Mouse (Mus musculus) monocyte, adult 5-6 weeks (primary cell): Measurements from ENCODE around the gene Msmb. TPM values are rescaled to one million over a fixed set of nuclear protein-coding genes. Genes with fewer than 3 reads are reported as not detected.
"Not testable (repeated sequence)": the region's sequence is repeated elsewhere in the genome, so short reads cannot be mapped to it uniquely, and the experiment has no call there.

Experiments
- ATAC-seq: fragments of 153-309, 156-312 bp; replicated peaks from 2 replicates; pipeline ENCODE4 v1.8.0; 2017; ENCODE audit warnings: mild to moderate bottlenecking; ENCODE audit not compliant: low TSS enrichment, insufficient number of reproducible peaks, severe bottlenecking, poor library complexity, low FRiP score
- total RNA-seq: library from RNA; stranded (forward); fragments of 200-1000, 200-491, 200-594 nt; gene quantifications from 3 replicates; pipeline ENCODE4 v1.2.3, GENCODE M21; 2017

Gene Msmb
- total RNA-seq, 1 experiment from 2014 or later, result not detected

DNA sequence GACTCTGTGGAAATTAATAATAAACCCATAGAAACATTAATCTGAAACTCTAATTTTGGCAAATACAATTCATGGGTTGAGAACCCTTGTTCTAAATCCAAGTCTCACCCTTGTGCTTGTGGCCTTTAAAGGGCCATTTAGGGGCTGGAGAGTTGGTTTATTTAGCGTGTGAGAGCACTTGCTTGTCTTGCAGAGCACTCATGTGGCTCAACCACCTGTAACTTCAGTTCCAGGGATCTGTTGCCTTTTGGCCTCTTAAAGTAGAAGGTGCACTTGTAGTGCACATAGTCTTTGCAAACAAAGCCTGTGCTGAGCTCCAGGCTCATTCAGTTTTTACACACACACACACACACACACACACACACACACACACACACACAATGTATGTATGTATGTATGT, 25.0 kb downstream of the Msmb start:
- no peak for ATAC-seq

DNA sequence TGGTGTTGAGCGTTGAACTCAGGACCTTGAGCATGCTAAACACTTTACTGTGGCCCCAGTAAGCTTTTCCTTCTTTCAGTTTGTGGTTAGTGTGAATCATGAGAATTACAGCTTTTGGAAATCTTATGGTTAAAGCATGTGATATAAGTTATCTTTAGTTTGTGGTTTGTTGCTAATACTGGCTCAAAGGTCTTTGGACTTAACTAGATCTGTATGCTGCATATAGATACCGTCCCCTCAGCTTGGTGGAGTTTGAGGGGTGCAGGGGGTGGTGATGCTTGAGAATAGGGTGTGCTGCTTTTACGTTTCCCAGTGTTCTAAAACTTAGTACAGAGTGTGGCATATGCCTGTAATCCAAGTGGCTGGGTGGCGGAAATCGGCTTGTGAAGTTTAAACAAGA, 25.5 kb downstream of the Msmb start:
- ATAC-seq, result no peak

DNA sequence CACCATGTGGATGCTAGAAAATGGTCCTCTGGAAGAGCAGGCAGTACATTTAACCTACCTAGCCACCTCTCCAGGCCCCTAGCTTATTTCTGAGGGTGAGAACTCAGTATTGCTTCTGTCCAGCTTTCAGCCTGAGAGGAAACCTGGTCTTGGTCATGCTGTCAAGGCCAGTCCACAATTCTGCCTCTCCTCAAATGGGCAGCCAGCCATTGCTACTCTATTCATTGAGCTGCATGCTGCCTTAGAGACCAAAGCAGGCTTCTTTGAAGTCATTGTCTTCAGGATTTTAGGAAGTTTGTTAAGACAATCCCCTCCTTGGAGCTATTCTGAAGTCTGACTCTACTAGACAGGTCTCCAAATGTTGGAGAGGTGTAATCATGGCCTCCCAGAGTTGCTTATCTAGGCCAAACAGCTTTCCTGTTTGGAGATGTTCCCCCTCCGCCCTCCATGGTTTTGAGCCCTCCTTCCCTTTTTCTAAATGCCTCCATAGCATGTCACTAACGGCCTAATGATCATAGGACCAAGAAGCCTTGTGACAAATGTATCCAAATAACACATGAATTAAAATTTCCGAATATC, 26.9 kb downstream of the Msmb start:
- ATAC-seq, result no peak

DNA sequence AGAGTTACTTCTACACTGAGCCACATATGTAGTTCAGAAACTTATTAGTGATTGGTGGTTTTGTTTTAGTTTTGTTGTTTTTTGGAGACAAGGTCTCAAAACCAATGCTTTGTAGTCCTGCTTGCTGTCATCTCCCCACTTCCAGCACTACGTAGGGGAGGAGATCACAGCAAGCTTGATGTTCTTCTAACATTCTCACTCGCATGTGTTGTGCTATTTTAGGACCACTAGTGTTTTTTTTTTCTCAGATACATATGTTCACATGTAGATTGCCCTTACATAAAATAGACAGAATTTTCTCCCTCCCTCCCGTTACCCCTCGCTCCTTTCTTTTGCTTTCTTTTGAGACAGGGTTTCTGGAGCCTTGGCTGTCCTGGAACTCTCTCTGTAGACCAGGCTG, 28.3 kb downstream of the Msmb start:
- ATAC-seq, result no peak

DNA sequence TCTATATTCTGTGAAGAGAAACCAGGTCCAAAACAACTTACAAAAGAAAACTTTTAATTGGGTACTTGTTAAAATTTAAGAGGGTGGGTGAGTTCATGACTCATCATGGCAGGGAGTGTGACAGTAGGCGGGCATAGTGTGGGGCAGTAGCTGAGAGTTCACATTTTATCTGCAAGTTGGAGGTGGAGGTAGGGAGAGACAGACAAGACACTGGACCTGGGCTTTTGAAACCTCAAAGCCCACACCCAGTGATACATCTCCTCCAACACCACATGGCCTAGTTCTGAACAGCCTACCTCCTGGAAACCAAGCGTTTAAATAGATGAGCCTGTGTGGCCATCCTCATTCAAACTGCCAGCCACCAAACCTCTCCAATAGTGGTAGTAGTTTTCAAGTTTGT, 33.5 kb downstream of the Msmb start:
- ATAC-seq, result no peak

DNA sequence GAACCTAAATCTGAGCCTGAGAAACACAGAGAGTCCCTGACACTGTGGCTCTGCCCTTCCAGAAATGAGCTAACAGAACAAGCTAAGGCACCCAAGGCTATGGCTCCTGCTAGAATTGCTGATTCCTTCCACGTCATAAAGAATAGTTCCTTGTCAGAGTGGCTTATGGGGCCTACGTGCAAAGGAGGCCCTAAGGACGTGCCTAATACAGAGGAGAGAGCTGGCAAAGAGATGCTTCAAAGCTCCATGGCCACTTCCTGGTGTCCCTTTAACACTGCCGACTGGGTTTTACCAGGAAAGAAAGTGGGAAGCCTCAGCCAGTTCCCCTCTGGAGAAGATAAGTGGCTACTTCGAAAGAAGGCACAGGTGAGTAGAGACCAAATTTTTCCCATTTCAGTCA, 34.8 kb downstream of the Msmb start:
- not testable (repeated sequence) for ATAC-seq

DNA sequence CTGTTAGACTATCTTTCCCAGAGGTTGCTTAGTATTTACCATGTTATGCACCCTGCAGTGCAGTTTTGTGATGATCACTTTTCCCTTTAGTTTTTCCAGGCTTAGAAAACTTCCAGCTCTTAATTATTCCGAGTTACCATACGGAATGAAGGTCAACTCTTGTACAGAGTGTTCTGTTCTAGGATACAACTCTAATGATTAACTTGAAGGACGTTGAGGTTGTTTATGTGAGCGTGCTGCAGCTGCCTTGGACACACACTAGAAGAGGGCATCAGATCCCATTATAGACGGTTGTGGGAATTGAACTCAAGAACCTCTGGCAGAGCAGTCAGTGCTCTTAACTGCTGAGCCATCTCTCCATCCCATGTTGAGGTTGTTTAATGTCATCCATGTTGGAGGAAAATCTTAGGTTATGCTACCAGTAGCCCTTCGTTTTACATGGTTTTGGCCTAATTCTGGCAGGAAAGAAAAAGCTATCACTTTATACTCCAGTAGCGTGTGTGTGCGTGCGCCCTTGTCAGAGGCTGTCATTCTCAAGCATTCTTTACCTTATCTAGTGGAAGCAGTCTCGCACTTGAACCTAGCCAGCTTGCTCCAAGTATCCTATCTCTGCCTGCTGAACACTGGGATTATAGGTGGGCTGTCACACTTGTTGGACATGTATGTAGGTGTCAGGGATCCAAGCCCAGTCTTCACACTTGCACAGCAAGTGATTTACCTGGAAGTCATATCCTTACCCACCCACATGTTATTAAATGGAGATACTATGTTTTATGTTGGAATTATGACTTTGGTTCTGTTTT, 37.8 kb downstream of the Msmb start:
- ATAC-seq, result no peak

DNA sequence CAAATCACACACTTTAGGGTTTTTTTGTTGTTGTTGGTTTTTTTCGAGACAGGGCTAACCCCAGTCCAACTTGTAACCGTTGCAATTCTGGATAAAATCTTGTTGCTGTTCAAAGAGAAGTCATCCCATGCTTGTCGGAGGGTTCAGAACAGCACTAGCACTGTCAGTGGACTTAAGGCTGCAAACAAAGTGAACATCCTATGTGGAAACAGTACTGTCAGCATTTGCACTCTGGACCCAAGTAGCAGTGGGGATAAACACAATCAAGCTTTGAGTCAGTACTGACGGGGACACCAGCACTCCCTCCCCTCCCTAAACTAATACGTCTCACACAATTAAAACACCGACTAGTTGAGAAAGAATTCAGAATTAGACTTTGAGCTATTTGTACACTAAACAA, 39.0 kb downstream of the Msmb start:
- no peak for ATAC-seq

DNA sequence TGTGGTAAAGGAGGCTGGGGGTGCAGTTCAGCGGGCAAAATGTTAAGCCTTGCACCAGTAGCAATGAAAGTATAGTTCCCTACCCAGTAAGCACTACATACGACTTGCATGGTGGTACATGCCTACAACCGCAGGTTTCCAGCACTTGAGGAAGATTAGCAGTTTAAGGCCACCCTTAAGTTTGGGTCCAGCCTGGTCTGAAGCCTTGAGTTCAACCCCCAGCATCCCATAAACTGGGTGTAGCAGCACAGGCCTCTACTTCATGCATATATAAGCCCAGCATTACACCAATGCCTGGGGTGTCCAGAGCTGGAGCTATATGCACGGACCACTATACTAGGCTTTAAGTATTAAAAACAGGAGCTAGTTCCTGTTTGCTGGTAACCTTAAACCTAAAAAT, 42.0 kb downstream of the Msmb start:
- no peak for ATAC-seq

DNA sequence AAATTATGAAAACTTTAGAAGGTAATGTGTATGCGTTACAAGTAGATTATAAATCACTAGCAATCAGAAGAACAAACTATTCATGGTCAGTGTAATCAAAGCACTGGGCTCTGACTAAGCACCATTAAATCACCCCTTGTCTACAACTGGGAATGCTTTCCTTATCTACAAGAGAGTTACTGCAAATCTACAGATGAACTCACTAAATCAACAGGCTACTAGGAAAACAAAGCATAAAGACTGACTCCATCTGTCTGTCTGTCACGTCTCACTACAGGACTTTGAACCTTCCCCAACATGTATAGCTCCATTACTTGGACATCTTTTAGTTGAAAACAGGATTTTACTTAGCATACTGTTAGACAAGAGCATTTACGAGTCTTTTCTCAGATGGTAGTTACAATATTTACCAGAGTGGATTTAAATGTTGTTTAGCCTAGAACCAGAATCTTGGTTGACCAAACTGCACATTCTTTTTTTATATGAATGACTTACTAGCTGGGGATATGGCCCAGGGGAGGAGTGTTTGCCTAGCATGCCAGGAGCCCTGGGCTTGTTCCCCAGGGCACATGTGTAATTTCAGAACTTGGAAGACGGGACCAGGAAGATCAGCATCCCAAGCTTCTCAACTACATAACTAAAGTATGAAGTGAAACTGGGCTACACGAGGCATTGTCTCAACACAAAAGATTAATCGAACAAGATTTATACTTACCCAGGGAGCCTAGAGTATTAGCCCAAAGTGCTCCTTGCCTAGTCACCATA, 49.0 kb downstream of the Msmb start:
- ATAC-seq, result no peak

DNA sequence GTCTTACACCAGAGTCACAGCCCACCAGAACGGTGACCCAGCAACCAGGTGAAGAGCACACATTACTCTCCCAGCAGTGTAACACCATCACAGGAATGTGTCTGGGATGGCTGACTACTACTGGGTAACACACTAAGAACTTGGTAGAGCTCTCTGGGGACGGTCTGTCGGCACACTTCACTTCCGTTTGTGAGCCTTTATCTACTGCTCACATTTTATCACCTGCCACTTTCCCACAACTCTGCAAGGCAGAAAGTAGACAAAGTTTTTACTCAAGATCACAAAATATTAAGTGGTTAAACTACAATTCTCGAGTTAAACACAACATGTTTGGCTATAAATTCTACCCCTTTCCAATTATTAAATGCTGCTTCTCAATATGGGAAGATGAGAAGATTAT, 50.1 kb downstream of the Msmb start:
- ATAC-seq, result no peak

DNA sequence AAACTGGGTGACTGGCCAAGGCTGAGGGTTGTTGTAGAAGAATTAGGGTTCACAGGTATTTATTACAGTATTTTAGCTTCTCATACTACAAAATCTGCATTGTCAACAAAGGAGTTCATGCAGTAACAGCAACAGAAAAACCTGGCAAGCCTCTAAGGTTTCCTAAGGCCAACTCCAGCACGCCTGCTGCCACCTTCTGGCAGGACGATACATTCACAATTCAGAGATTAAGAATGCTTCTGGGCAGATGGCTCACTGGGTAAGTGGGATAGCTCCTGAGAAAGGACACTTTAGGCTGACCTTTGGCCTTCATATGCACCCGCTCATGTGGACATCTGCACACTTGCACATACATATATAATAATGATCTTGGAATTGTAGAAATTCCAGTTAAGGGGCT, 50.6 kb downstream of the Msmb start:
- 0 out of 2 replicates have a peak, but pooled peaks have one; percentile 40 for ATAC-seq

DNA sequence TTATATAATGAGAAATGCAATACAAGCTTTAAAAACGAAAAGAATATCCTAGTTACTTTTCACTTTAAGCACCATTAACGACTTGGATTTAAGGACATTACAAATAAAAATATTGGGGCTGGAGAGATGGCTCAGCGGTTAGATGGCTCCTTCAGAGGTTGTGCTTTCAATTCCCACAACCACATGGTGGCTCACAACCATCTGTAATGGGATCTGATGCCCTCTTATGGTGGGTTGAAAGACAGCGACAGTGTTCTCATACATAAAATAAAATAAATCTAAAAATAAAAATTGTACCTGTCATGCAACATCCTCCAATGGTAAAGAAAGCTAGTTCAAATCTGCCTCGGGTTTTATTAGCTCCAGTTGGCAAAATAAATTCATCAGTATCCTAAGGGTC, 51.7 kb downstream of the Msmb start:
- ATAC-seq, result not testable (repeated sequence)

DNA sequence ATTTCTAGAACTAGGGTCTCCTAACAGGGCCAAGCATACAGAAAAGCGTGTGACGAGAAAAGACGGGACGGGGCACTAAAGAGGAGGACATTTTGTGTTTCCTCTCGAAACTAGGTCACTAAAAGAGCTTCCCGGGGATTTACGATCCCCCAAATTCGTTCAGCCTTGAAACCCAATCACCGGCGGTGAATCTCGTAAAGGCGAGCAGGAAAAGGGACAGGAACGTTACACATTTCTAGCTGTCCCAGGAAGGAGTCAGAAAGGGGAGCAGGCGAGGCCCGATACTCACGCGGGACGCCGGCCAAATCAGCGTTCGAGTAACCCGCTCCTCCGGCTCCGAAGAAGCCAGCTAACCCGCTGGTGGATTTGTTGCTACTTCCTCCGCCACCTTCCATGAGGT, 59.5 kb downstream of the Msmb start:
- ATAC-seq, result no peak

DNA sequence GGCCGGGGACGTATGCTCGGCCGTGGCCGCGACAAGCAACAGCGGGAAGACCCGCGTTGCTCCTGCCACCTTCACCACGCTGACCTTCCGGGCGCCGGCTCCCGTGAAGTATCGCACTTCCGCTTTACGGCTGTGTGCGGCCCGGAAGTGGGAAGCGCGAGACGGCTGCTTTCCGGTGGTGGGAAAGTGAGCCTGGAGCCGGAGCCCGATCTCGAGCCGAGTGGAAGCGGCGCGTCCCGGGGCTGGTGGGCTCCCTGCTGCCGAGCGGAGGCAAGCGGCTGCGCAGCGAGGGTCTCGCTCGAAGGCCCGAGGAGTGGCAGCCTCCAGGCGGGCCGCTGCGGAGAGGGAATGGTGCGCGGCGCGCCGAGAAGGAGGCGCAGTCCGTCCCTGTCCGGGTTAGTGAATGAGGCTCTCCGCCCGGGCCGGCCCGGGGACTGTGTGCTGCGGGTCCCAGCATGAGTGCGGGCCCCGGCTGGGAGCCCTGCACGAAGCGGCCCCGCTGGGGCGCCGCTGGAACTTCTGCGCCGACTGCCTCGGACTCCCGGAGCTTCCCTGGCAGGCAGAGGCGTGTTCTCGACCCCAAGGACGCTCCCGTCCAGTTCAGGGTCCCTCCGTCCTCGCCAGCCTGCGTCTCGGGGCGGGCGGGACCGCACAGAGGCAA, 60.1 kb downstream of the Msmb start, which contains the start of the genes Timm23 and Parg:
Gene Timm23, minus strand, starts transcription at position 108 of the 661 bp plus-strand sequence.
Gene Parg, plus strand, starts transcription at position 159 of the 661 bp plus-strand sequence.
- ATAC-seq, result peak; percentile 97
